Mouse (Mus musculus) spleen, adult 18-20 months (tissue): Measurements from ENCODE around the gene Crp.

ENCODE experiments used
- DNase-seq, 2 experiments: peaks; one replicate each; pipeline ENCODE4 v3.0.0; 2022; ENCODE audit warnings: mixed read lengths in 2 of 2

The Crp gene

GRCm38 (mm10) chr1:172751241-172751640 is 53.4 kb downstream of the Crp start:
- no peak for DNase-seq

DNA sequence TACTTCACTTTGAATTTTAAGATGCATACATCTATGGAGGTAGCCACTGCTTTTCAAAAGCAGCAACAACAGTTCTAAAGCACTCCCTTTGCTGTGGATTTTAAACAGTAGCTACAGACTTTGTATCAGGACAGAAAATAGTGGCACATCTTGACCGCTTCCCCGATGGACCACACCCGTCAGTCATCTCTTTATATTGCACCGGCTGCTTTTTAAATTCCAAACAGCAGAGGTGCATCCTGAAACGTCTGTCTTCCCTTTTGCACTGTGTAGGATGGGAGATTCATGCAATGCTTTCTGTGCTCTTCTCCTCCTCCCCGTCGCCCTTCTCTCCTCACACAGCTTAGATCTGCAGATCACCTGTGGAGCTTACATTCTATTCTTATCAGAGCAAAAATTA is 57.3 kb downstream of the Crp start:
- no peak for DNase-seq

GRCm38 (mm10) chr1:172759525-172759924 is 61.7 kb downstream of the Crp start:
- DNase-seq: no peak

- DNase-seq: no peak
Measured at GRCm38 (mm10) chr1:172779195-172779594, 81.3 kb downstream of the Crp start.

- no peak for DNase-seq
Measured at GRCm38 (mm10) chr1:172785322-172785721, 87.5 kb downstream of the Crp start.

- DNase-seq: no peak
Measured at GRCm38 (mm10) chr1:172785886-172786285, 88.0 kb downstream of the Crp start.

- no peak for DNase-seq
Measured at GRCm38 (mm10) chr1:172828975-172829374, 131.1 kb downstream of the Crp start.

- no peak for DNase-seq
Measured at GRCm38 (mm10) chr1:172847044-172847761, 149.3 kb downstream of the Crp start.

DNA sequence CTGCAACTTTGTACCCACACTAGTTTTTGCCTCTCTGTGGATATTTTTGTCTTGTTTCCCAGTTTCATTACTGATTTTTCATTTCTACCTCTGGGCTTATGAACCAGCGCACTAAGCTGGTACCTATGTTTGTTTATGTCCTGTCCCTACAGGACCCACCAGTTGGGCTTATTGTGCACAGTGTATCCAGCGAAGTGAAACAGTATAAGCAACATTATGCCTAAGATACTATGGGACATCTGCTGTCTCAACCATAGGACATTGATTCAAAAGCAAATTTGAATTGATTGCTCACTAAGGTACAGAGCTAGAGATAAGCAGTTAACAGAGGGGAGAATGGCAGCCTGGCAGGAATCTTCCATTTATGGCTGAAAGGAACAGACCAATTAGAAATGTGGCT is 150.3 kb downstream of the Crp start:
- DNase-seq: no peak

DNA sequence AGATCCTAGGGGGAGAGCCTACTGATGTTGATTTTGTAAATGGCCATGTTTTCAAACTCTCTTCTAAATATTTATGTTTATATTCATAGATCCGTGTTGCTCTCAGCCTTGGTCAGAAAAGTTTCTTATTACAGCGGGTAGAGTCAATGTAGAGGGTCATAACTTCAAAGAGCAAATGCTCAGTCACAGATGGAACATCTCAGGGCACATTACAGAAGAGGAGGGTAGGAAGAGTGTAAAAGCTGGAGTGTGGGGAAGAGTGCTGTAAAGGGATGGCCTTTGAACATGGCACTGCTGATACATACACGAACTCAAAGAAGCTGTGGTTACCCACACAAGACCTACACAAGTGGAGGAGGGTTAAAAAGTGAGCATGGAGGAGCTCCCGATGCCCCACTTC is 177.4 kb downstream of the Crp start:
- no peak for DNase-seq

GRCm38 (mm10) chr1:172876675-172877074 is 178.8 kb downstream of the Crp start:
- no peak for DNase-seq
